Comparison of ENCODE assay signal across 29 mouse cellular contexts in the genomic region with DNA sequence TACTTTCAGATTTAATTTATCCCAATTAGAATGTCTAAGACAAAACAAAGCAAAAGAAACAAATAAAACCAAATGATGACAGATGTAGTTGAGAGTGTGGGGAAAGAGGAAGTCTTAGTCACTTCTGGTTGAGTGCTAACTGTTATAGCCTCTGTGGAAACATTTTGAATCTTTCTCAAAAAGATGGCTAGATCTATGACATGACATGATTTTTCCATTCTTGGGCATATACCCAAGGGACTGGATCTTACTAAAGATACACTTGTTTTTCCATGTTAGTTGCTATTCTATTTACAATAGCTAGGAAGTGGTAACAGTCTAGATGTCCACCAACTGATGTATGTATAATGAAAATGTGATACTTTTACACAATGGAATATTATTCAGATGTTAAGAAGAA. TPM values are rescaled to one million over a fixed set of nuclear protein-coding genes. Genes with fewer than 3 reads are reported as not detected.
DNase-seq lines count a peak whose midpoint lies in the region; ATAC-seq and TF ChIP-seq lines count a peak whose summit lies in the region.
"Had no signal": no experiment of that assay in that cellular context is flagged by ENCODE, and none has a peak within 500 bp of the region (broad histone marks: within the 10 kb centered on the region; RNA-seq: fewer than 3 reads in every experiment).

No protein-coding gene starts in this region.

- no peak overlapping the region for H3K4me3 ChIP-seq in CH12.LX (replicated peaks in 1 of 3; ENCODE audit: low read depth in 2 of 3, low read length in 2 of 3, poor library complexity in 1 of 3)
- H3K4me3 ChIP-seq in liver, embryonic 11.5 days (ENCODE audit: low read depth, low read length): no peak overlapping the region

- peak; percentile 79 for DNase-seq in 416B (ENCODE audit: low read depth)
- peak; percentile 72 for DNase-seq in CH12.LX (ENCODE audit: extremely low read depth)
- no peak for DNase-seq in liver, embryonic 11.5 days (ENCODE audit: low spot score)
- no peak for DNase-seq in testis, postnatal 10 days (ENCODE audit: low spot score)
- DNase-seq in heart, adult 9 months (ENCODE audit: low spot score in 2 of 2): no peak
- DNase-seq in adrenal gland, postnatal 14 days: no peak
- DNase-seq: adrenal gland, adult 2 months; adrenal gland, adult 8-10 months; adrenal gland, postnatal 10 days; adrenal gland, postnatal 25 days; adrenal gland, postnatal 36 days; B cell, adult 2 months; cerebellum, adult 11 months; cerebellum, adult 11-12 months; cerebellum, adult 18-20 months; cerebellum, adult 2 months; cerebellum, adult 8-10 months had no signal

- no peak for TF ChIP-seq CTCF in CH12.LX (conservative IDR thresholded peaks at IDR 0.05 in 1 of 2, IDR thresholded peaks at IDR 0.05 in 1 of 2; ENCODE audit: low read depth in 2 of 2, low read length in 2 of 2)

- no peak overlapping the region for H3K27ac ChIP-seq in CH12.LX (ENCODE audit: insufficient read depth, low read depth)
- no peak overlapping the region for H3K27ac ChIP-seq in liver, embryonic 11.5 days (ENCODE audit: low read depth, low read length)

- H3K79me2 ChIP-seq in CH12.LX (replicated peaks; ENCODE audit: control insufficient read depth, extremely low read depth, insufficient read depth, poor library complexity, severe bottlenecking): no peaks in the 10 kb centered on the region

- no peak overlapping the region for H3K4me2 ChIP-seq in CH12.LX (ENCODE audit: insufficient read depth, low read depth, poor library complexity, severe bottlenecking)
- H3K4me2 ChIP-seq in liver, embryonic 11.5 days: no peak overlapping the region

- H3K36me3 ChIP-seq in CH12.LX (replicated peaks in 1 of 2; ENCODE audit: control insufficient read depth in 1 of 2, insufficient read depth in 1 of 2, low read length in 1 of 2): no peaks in the 10 kb centered on the region
- H3K36me3 ChIP-seq in liver, embryonic 11.5 days (ENCODE audit: control insufficient read depth, insufficient read depth, low read length): no peaks in the 10 kb centered on the region
- H3K36me3 ChIP-seq: G1E had no signal

- TF ChIP-seq POLR2A in CH12.LX (IDR thresholded peaks at IDR 0.05; ENCODE audit: low read depth, low read length): no peak

- dilution Hi-C loops in CH12.LX (cut with MboI; ENCODE audit: extremely low pct_ligation_motif_present, extremely low pct_unique_long_range_greater_than_20kb, low sequenced_read_pairs): no loop called here

- H3K27me3 ChIP-seq in CH12.LX (replicated peaks): no peaks in the 10 kb centered on the region
- no peaks in the 10 kb centered on the region for H3K27me3 ChIP-seq in liver, embryonic 11.5 days (replicated peaks; ENCODE audit: control insufficient read depth, insufficient read depth, low read length)
- H3K27me3 ChIP-seq: Patski had no signal

- no peaks in the 10 kb centered on the region for H3K4me1 ChIP-seq in CH12.LX (ENCODE audit: control insufficient read depth in 1 of 2, insufficient read depth in 2 of 2)
- no peaks in the 10 kb centered on the region for H3K4me1 ChIP-seq in liver, embryonic 11.5 days (replicated peaks; ENCODE audit: control insufficient read depth, insufficient read depth, low read length)

- 0 out of 2 replicates have a peak, but pooled peaks have one; percentile 11 for ATAC-seq in common myeloid progenitor, adult 5-6 weeks (replicated peaks; ENCODE audit: low read depth, poor library complexity, severe bottlenecking)
- ATAC-seq in megakaryocyte progenitor cell, adult 5-6 weeks (replicated peaks; ENCODE audit: poor library complexity): peak; percentile 26; the same call in 1 of the 2 replicates
- no peak for ATAC-seq in liver, embryonic 11.5 days (replicated peaks; ENCODE audit: low FRiP score)
- ATAC-seq: activated CD4-positive, CD25-positive, alpha-beta regulatory T cell, adult 4 months; CD4-positive, CD25-positive, alpha-beta regulatory T cell, adult 4 months; Patski had no signal

- in situ Hi-C loops in CH12.LX (cut with MboI; ENCODE audit: low pct_ligation_motif_present, low pct_unique_long_range_greater_than_20kb, low sequenced_read_pairs): no loop called here

- TF ChIP-seq EP300 in CH12.LX (IDR thresholded peaks at IDR 0.05; ENCODE audit: low read length): peak; percentile 92

- no peak for TF ChIP-seq RAD21 in CH12.LX (IDR thresholded peaks at IDR 0.05; ENCODE audit: low read depth, low read length)

- H3K9ac ChIP-seq in CH12.LX (ENCODE audit: insufficient read depth, low read depth): no peak overlapping the region
- no peak overlapping the region for H3K9ac ChIP-seq in liver, embryonic 11.5 days (ENCODE audit: low read depth, low read length)

- no peaks in the 10 kb centered on the region for H3K9me3 ChIP-seq in CH12.LX (replicated peaks; ENCODE audit: low read length)
- H3K9me3 ChIP-seq in liver, embryonic 11.5 days (ENCODE audit: control insufficient read depth, low read length): no peaks in the 10 kb centered on the region
- H3K9me3 ChIP-seq: G1E had no signal

TF ChIP-seq in CH12.LX, 34 proteins besides CTCF, POLR2A, EP300 and RAD21:
- TF ChIP-seq ETS1 (conservative IDR thresholded peaks at IDR 0.05; ENCODE audit: low read depth, low read length): peak; percentile 62; the same call in 1 of the 2 replicates
- no peak for TF ChIP-seq MAZ (IDR thresholded peaks at IDR 0.05; ENCODE audit: low read depth, low read length)
- no peak for TF ChIP-seq MAX (IDR thresholded peaks at IDR 0.05; ENCODE audit: low read length)
- TF ChIP-seq PAX5 (IDR thresholded peaks at IDR 0.05; ENCODE audit: low read length): no peak
- 0 out of 2 replicates have a peak, but pooled peaks have one; percentile 35 for TF ChIP-seq IRF4 (IDR thresholded peaks at IDR 0.05; ENCODE audit: low read depth, low read length)
- TF ChIP-seq JUN (IDR thresholded peaks at IDR 0.05; ENCODE audit: insufficient read depth, low read depth, low read length): peak; percentile 94
- no peak for TF ChIP-seq USF2 (conservative IDR thresholded peaks at IDR 0.05; ENCODE audit: low read depth, low read length)
- TF ChIP-seq GABPA (IDR thresholded peaks at IDR 0.05; ENCODE audit: insufficient replicate concordance, low read depth, low read length): no peak
- TF ChIP-seq TCF12 (IDR thresholded peaks at IDR 0.05; ENCODE audit: low read depth, low read length): no peak
- no peak for TF ChIP-seq CHD1 (IDR thresholded peaks at IDR 0.05; ENCODE audit: low read depth, low read length)
- TF ChIP-seq MEF2A (IDR thresholded peaks at IDR 0.05; ENCODE audit: borderline replicate concordance, low read depth, low read length): peak; percentile 77; the same call in 1 of the 2 replicates
- no peak for TF ChIP-seq USF1 (IDR thresholded peaks at IDR 0.05; ENCODE audit: low read depth, low read length)
- peak; percentile 94 for TF ChIP-seq JUND (conservative IDR thresholded peaks at IDR 0.05; ENCODE audit: low read depth, low read length)
- TF ChIP-seq ELF1 (IDR thresholded peaks at IDR 0.05; ENCODE audit: low read depth, low read length): no peak
- no peak for TF ChIP-seq POLR2AphosphoS2 (IDR thresholded peaks at IDR 0.05; ENCODE audit: low read depth, low read length)
- no peak for TF ChIP-seq CHD2 (IDR thresholded peaks at IDR 0.05; ENCODE audit: low read length)
TF ChIP-seq in CH12.LX: peak in this region for 5.

RNA-seq across cellular contexts. Expression of gene Olfr1507, which starts 57.9 kb away (rescaled TPM):
- total RNA-seq in CH12.LX (2012; rRNA removed) (not detected in 2 replicates), CH12.LX (2014; rRNA removed) (not detected in 2 replicates)
- polyA plus RNA-seq in CH12.LX (2012; ENCODE audit: insufficient read length, low read depth): not detected in 2 replicates
- not detected in 2 replicates for total RNA-seq in common myeloid progenitor, adult 5-6 weeks (2017)
- total RNA-seq in megakaryocyte progenitor cell, adult 5-6 weeks (2015): not detected in 2 replicates
- not detected in 2 replicates for total RNA-seq in megakaryocyte progenitor cell, adult 5-6 weeks (2017)
- not detected in 2 replicates for polyA plus RNA-seq in liver, embryonic 11.5 days (2014; fragmentation: Nextera tagmentation; extraction: Ambion mirVana)
- total RNA-seq in adrenal gland, postnatal 14 days (2021): not detected in 2 replicates
- total RNA-seq: adrenal gland, adult 18-20 months; adrenal gland, adult 2 months; adrenal gland, adult 8-10 months; adrenal gland, postnatal 10 days; adrenal gland, postnatal 25 days; adrenal gland, postnatal 36 days; adrenal gland, postnatal 4 days; ES-E14; MEL had no signal
- polyA plus RNA-seq: adrenal gland, adult 2 months; brain, embryonic 14.5 days; C2C12; CD4-positive, CD25-positive, alpha-beta regulatory T cell, adult 4 months; cerebellum, adult 2 months; G1E; Patski had no signal

Comparison
In these comparisons a context has a peak if more than half of its experiments do, and no peak if none do; other contexts are left out.
1. DNase-seq: peak in 416B (single experiment) and CH12.LX (single experiment); none in liver, embryonic 11.5 days (single experiment), testis, postnatal 10 days (single experiment), heart, adult 9 months (0 of 2) and adrenal gland, postnatal 14 days (single experiment).